Mouse (Mus musculus) midbrain, embryonic 14.5 days (tissue): ENCODE results near the gene Nptx1. TPM values are rescaled to one million over a fixed set of nuclear protein-coding genes. Genes with fewer than 3 reads are reported as not detected.

Source experiments
- ATAC-seq: fragments of 200-750 bp; cut with Nextera tagmentation; 2 replicates; pipeline ENCODE4 v1.8.0; 2017; ENCODE audit warnings: moderate number of reproducible peaks, moderate library complexity; ENCODE audit not compliant: low FRiP score, low TSS enrichment
- DNase-seq: peaks from one replicate; pipeline ENCODE4 v3.0.0-alpha.2; 2015
- H3K27ac ChIP-seq: fragments of 300-500 bp; sonication (generic); replicated peaks from 2 replicates; pipeline ENCODE4 v1.5.1; 2014; ENCODE audit warnings: mild to moderate bottlenecking, low read depth, low read length, moderate library complexity
- H3K27me3 ChIP-seq: fragments of 300-500 bp; sonication (generic); 2 replicates; pipeline ENCODE4 v1.6.1; 2014; ENCODE audit warnings: low read length, control low read depth, mixed read lengths; ENCODE audit not compliant: control insufficient read depth, insufficient read depth
- H3K36me3 ChIP-seq: fragments of 300-500 bp; sonication (generic); 2 replicates; pipeline ENCODE4 v1.6.1; 2014; ENCODE audit warnings: low read length, control low read depth; ENCODE audit not compliant: control insufficient read depth, insufficient read depth
- H3K4me1 ChIP-seq: fragments of 300-500 bp; sonication (generic); 2 replicates; pipeline ENCODE4 v1.6.1; 2014; ENCODE audit warnings: mild to moderate bottlenecking, antibody characterized with exemption, low read length, control low read depth; ENCODE audit not compliant: control insufficient read depth, insufficient read depth
- H3K4me2 ChIP-seq: fragments of 300-500 bp; sonication (generic); 2 replicates; pipeline ENCODE4 v1.6.1; 2014; ENCODE audit warnings: mild to moderate bottlenecking, low read length, moderate library complexity
- H3K4me3 ChIP-seq: fragments of 300-500 bp; sonication (generic); replicated peaks from 2 replicates; pipeline ENCODE4 v1.5.1; 2014; ENCODE audit warnings: low read depth, low read length
- H3K9ac ChIP-seq: fragments of 300-500 bp; sonication (generic); replicated peaks from 2 replicates; pipeline ENCODE4 v1.6.1; 2014; ENCODE audit warnings: mild to moderate bottlenecking, low read length, moderate library complexity
- H3K9me3 ChIP-seq: fragments of 300-500 bp; sonication (generic); 2 replicates; pipeline ENCODE4 v1.6.1; 2016; ENCODE audit warnings: low read length, control low read depth, mixed read lengths; ENCODE audit not compliant: control insufficient read depth
- WGBS: fragments of 180-500 bp; shearing (Covaris S2); extraction: QIAGEN DNeasy Blood & Tissue Kit; methylation state at CpG from one replicate; pipeline ENCODE4 v1.1.7; 2014; 5-methylcytosine and 5-hydroxymethylcytosine counted together
- polyA plus RNA-seq: library from polyadenylated mRNA; unstranded; fragments of >200 nt; fragmentation: Nextera tagmentation; extraction: Ambion mirVana; gene quantifications from 2 replicates; pipeline ENCODE4 v1.2.1, GENCODE M21; 2014

The Nptx1 gene
- polyA plus RNA-seq, 1 experiment from 2014 or later = 10.1 TPM

DNA sequence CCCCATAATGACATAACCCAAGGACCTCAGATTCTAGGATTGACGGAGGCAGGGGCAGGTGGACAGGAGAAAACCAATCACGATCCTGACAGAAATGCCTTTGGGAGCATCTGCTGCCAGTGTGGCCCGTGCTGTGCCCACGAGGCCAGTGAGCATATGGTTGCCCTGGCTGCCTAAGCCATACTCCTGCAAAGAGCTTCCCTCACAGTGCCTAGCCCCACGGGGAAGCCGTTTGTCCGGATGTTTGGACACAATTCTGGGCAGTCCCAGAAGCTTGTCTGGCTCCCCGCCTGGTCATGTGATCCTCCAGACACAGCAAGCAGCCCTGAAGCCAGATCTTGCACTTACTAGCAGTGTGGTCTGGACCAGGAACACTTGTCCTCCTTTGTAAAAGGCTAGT is 24.8 kb downstream of the Nptx1 start:
- Histone ChIP-seq H3K27me3 (no peaks in the 10 kb centered on the region), H3K4me2 (no peak overlapping the region), H3K4me3 (no peak overlapping the region), H3K9ac (no peak overlapping the region), H3K27ac (no peak overlapping the region), H3K9me3 (no peaks in the 10 kb centered on the region), H3K4me1 (peaks cover 5% of the 10 kb centered on the region; the same call in 1 of the 2 replicates), H3K36me3 (no peaks in the 10 kb centered on the region)
- no peak for ATAC-seq
- no peak for DNase-seq
- WGBS = 78% methylated on average over 8 of the region's 8 CpGs

DNA sequence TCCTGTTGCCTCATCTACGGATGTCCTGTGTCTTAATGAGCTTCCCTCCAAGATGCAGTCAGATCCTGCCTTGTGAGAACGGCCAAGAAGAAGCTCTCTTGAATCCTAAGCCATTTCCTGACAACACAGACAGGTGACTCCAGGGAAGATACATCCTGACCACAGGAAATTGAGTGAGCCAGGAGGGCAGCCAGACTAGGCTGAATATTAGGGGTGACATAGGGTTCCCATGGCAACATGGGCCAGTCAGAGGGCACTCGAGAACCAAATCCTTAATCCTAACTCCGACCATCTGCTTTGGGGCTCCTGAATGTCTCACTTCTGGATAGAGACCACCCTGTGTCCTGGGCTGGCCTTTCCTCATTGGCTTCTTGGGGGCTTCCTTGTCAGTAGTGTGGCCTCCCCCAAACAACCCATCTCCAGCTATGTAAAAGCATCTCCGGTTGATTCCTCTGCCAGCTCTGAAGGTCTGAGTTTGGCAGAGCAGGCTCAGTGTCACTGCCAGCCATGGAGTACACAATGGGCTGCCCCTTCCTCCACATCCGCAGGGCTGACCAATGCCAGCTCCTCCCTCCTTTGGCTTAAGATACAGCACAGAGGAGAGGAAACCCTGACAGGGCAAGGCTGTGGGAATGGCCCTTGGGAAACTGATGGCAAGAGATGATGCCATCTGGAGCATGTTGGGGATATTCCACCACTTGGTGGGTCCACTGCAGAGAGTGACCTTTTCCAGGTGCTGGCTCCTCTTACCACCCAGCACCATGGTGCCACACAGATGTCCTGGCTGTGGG is 25.4 kb downstream of the Nptx1 start:
- DNase-seq = no peak
- no peak overlapping the region for H3K4me3 ChIP-seq
- H3K36me3 ChIP-seq = no peaks in the 10 kb centered on the region
- WGBS = 73% methylated on average over 6 of the region's 6 CpGs
- no peak overlapping the region for H3K4me2 ChIP-seq
- no peaks in the 10 kb centered on the region for H3K9me3 ChIP-seq
- ATAC-seq = no peak
- H3K27ac ChIP-seq = no peak overlapping the region
- peaks cover 6% of the 10 kb centered on the region; the same call in 1 of the 2 replicates for H3K4me1 ChIP-seq
- no peaks in the 10 kb centered on the region for H3K27me3 ChIP-seq
- no peak overlapping the region for H3K9ac ChIP-seq

DNA sequence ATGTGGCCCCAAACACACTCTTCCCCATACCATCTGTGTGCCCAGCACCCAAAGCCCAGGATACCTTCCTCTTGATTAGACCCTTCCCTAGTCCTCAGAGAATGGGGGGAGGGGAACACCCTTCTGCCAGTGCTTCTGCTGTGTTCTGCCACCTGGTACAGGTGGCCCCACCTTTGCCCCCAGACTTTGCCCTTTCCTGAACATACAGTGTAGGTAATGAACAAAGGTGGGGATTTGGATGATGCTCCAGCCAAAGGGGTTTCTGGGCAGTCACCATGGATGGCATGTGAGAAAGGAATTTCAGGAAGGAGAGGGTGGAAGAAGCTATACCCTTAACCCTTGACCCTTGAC is 26.9 kb downstream of the Nptx1 start:
- Histone ChIP-seq H3K27me3 (no peaks in the 10 kb centered on the region), H3K4me2 (no peak overlapping the region), H3K9me3 (no peaks in the 10 kb centered on the region), H3K4me1 (peaks cover 11% of the 10 kb centered on the region), H3K9ac (no peak overlapping the region), H3K36me3 (no peaks in the 10 kb centered on the region), H3K4me3 (no peak overlapping the region), H3K27ac (no peak overlapping the region)
- no peak for DNase-seq
- no peak for ATAC-seq

DNA sequence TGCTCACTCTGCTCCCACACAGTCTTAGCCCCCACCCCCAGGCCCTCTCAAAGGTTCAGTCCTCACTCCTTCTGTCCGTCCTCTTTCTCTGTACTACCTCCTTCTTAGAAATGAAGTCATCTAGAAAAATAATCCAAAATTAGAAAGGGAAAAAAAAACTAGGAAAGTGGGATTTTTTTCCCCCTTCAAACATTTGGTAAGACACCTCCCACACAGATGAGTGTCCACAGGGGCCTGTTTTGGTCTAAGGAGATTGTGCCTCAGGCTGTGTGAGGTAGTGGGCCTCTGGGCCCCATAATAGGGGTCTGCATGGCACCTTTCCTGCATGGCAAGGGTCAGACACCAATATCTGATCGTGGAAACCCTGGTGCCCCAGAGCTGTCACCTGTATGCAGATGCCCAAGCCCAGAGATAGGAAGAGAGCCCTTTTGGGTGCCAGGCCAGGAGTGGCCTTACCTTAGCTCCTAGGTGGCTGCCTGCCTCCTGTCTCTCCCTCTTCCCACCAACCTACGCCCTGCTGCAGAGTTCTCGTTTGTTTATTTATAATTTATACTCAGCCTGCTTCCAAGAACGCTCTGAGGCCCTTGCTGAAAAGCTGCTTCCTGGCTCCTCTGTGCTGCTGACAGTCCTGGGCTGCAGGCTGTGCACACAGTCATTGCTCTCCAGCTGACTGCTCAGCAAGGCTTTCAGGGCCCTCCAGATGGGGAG is 27.4 kb downstream of the Nptx1 start:
- no peak overlapping the region for H3K4me2 ChIP-seq
- no peaks in the 10 kb centered on the region for H3K9me3 ChIP-seq
- H3K9ac ChIP-seq = no peak overlapping the region
- H3K27me3 ChIP-seq = no peaks in the 10 kb centered on the region
- ATAC-seq (no peak), DNase-seq (no peak)
- no peaks in the 10 kb centered on the region for H3K36me3 ChIP-seq
- no peak overlapping the region for H3K27ac ChIP-seq
- no peak overlapping the region for H3K4me3 ChIP-seq
- H3K4me1 ChIP-seq = peaks cover 17% of the 10 kb centered on the region
- 80% methylated on average over 5 of the region's 5 CpGs for WGBS

DNA sequence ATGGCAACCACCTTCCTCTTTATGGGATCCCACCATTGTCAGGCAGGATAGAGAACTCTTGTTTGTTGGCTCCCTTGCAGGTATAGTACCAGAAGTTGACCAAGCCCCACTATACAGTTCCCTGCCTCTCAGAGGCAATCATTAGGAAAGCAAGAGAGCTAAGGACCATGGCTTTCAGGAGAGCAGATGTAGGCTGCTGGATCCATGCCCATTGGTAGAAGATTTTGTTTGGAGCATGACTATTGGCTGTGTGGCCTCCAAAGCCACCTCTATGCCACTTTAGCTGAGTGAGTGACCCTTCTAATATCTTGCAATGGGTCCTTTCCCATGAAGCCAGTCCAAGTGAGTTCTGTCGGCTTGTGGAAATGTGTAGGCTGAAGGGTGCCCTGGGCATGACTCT is 28.2 kb downstream of the Nptx1 start:
- Histone ChIP-seq H3K9me3 (no peaks in the 10 kb centered on the region), H3K27me3 (no peaks in the 10 kb centered on the region), H3K9ac (no peak overlapping the region), H3K4me1 (peaks cover 19% of the 10 kb centered on the region), H3K4me2 (no peak overlapping the region), H3K36me3 (no peaks in the 10 kb centered on the region), H3K4me3 (no peak overlapping the region), H3K27ac (no peak overlapping the region)
- DNase-seq = no peak
- WGBS = 100% methylated on average over 1 of the region's 1 CpGs
- no peak for ATAC-seq

DNA sequence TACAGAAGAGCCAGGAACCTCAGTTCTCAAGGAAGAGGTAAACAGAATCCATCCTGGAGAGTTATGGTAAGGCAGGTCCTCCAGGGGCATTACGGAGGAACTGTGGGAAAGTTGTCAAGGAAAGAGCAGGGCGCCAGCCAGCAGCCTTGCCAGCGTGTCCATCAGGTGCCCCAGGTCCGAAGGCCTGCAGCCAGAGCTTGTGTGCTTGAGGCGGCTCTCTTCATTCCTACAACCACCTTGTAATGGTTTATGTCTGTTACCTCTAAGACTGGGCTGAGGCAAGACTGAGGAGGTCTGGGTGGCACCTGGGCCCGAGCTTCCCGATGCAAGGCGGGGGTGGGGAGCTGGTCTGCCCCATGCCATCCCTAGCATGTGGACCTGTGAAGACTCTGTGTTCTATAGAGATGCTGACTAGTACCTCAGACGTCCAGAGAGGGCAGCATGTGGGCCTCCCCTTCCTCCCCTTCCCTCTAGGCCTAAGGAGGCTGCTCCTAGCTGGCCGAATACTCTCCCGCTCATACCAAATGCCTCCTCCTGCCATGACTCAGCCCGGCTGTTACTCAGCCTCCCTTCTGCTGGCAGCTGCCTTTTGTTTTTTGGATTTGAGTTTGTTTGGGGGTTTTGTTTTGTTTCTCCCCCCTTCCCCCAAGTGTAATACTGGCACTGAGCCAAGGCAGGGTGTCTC is 30.7 kb downstream of the Nptx1 start:
- DNase-seq = peak; percentile 54
- no peak overlapping the region for H3K4me3 ChIP-seq
- 66% methylated on average over 12 of the region's 12 CpGs for WGBS
- no peaks in the 10 kb centered on the region for H3K9me3 ChIP-seq
- H3K4me2 ChIP-seq = no peak overlapping the region
- H3K36me3 ChIP-seq = no peaks in the 10 kb centered on the region
- H3K27me3 ChIP-seq = no peaks in the 10 kb centered on the region
- H3K4me1 ChIP-seq = peaks cover 30% of the 10 kb centered on the region
- ATAC-seq = no peak
- H3K9ac ChIP-seq = no peak overlapping the region
- H3K27ac ChIP-seq = no peak overlapping the region

DNA sequence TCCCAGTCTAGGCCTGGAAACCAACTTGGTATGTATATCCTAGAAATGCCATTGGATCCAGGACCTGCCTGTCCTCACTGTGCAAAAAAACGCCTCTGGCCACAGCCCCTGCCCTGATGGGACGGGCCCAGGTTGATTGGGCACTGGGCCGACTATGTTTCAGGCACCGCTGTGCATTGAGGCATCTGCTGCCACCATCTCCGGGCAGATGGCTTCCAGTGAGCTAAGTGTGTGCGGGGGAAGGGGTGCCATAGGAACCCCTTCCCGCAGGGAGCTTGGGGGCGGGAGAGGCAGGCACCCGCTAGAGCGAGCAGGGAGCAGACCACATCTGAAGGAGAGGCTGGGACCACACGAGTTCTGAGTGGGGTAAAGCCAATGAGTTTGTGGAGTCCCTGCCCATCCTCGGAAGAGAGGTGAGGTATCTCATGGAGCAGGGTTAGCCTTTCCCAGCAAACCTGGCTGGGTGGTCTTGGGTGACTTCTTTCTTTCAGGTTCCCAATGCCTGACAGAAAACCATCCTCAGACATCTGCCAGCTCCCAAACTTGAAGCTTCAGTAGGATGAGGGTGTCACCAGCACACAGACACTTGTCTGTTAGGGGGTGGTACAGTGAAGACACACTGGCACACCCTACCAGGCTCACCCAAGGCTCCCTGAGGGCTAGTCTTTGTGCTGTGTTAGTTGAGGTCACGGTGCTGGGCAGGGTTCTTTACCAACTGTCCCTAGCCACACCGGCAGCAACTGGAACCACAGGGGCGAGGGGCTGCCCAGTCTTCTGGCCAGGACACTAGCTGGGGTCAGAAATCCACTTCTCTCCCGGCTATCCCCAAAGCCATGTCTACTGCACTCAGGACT is 31.5 kb downstream of the Nptx1 start:
- H3K4me1 ChIP-seq = peaks cover 30% of the 10 kb centered on the region

DNA sequence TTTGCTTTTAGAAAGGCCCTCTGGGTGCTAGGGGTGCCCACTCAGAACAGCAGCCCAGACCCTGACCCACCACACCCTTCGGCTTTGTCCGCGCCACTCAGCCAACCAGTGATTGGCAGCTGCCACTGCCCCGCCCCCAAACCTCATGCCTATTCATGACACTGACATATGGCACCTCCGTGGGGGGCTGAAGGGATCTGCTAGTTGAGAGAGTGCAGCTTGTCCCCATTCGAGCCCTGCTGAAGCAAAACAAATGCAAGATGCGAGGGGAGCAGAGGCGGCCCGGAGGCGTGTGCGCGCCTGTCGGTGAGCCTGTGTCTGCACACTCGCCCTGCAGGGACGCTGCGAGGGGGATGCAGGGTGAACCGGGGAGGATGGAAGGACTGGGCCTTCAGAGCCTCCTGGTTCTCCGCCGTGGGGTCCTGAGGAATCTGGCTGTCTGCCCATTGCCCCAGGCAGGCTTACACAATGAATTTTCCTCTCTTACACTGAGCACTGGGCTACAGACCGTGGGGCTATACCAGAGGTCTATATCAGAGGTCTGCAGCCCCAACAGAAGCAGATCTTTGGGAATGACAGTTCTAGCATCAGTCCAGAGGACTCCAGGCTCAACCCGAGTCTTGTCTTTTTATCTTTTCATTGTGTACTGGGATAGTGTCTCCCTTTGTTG is 32.5 kb downstream of the Nptx1 start:
- Histone ChIP-seq H3K9ac (peak overlapping the region; percentile 35), H3K27me3 (no peaks in the 10 kb centered on the region), H3K27ac (peak overlapping the region; percentile 87), H3K4me2 (peak overlapping the region; percentile 43), H3K4me1 (peaks cover 30% of the 10 kb centered on the region), H3K36me3 (no peaks in the 10 kb centered on the region), H3K9me3 (no peaks in the 10 kb centered on the region), H3K4me3 (peak overlapping the region; percentile 9; the same call in 1 of the 2 replicates)
- peak; percentile 88 for DNase-seq
- WGBS = 3% methylated on average over 21 of the region's 21 CpGs
- ATAC-seq = peak; percentile 85

More for the DNA sequence above, 31.5 kb downstream of the Nptx1 start:
- Histone ChIP-seq H3K4me3 (no peak overlapping the region), H3K27ac (peak overlapping the region; percentile 87), H3K36me3 (no peaks in the 10 kb centered on the region), H3K27me3 (no peaks in the 10 kb centered on the region), H3K4me2 (peak overlapping the region; percentile 43; the same call in 1 of the 2 replicates), H3K9ac (no peak overlapping the region), H3K9me3 (no peaks in the 10 kb centered on the region)
- no peak for DNase-seq
- ATAC-seq = no peak
- WGBS = 70% methylated on average over 16 of the region's 16 CpGs
